9 mouse cellular contexts compared by ENCODE assay signal in genomic region chr12:52500915-52501833, GRCm38 (mm10). TPM values are rescaled to one million over a fixed set of nuclear protein-coding genes. Genes with fewer than 3 reads are reported as not detected.
DNase-seq lines count a peak whose midpoint lies in the region; ATAC-seq lines count a peak whose summit lies in the region.
"Had no signal": no experiment of that assay in that cellular context is flagged by ENCODE, and none has a peak within 500 bp of the region (broad histone marks: within the 10 kb centered on the region; RNA-seq: fewer than 3 reads in every experiment).

No protein-coding gene starts in this region.

- peak overlapping the region; percentile 29; the same call in 1 of the 2 replicates for H3K4me2 ChIP-seq in heart, embryonic 14.5 days (ENCODE audit: low read length)
- no peak overlapping the region for H3K4me2 ChIP-seq in heart, embryonic 12.5 days
- H3K4me2 ChIP-seq: neural tube, embryonic 12.5 days had no signal

- peak; percentile 83 for DNase-seq in CD4-positive, CD25-positive, alpha-beta regulatory T cell, adult 2 months (ENCODE audit: low read depth, low spot score)
- peak; percentile 33 for DNase-seq in adipocyte (ENCODE audit: low spot score)
- DNase-seq in lung, postnatal 10 days, result peak; percentile 51
- DNase-seq in limb, embryonic 10.5 days (ENCODE audit: low spot score), result no peak
- no peak for DNase-seq in right cerebral cortex, adult 2 months (ENCODE audit: low spot score in 2 of 2)
- DNase-seq in ovary, postnatal 14 days (ENCODE audit: low spot score), result no peak

- peaks cover 0 to 9% of the 10 kb centered on the region in 2 experiments; a peak in 2 of 4 replicates for H3K4me1 ChIP-seq in heart, embryonic 14.5 days (ENCODE audit: control insufficient read depth in 2 of 2, insufficient read depth in 2 of 2, low read length in 2 of 2)
- no peaks in the 10 kb centered on the region for H3K4me1 ChIP-seq in heart, embryonic 12.5 days (replicated peaks)
- peaks cover 21% of the 10 kb centered on the region for H3K4me1 ChIP-seq in limb, embryonic 10.5 days

- no peaks in the 10 kb centered on the region for H3K36me3 ChIP-seq in heart, embryonic 14.5 days (ENCODE audit: control insufficient read depth, insufficient read depth, low read length)
- H3K36me3 ChIP-seq in heart, embryonic 12.5 days, result no peaks in the 10 kb centered on the region
- H3K36me3 ChIP-seq in limb, embryonic 10.5 days, result no peaks in the 10 kb centered on the region
- H3K36me3 ChIP-seq: neural tube, embryonic 12.5 days had no signal

- no peaks in the 10 kb centered on the region for H3K27me3 ChIP-seq in heart, embryonic 14.5 days (ENCODE audit: control insufficient read depth, insufficient read depth, low read length)
- H3K27me3 ChIP-seq in heart, embryonic 12.5 days (replicated peaks), result no peaks in the 10 kb centered on the region
- H3K27me3 ChIP-seq in limb, embryonic 10.5 days (ENCODE audit: low read depth, poor library complexity, severe bottlenecking), result no peaks in the 10 kb centered on the region
- H3K27me3 ChIP-seq: neural tube, embryonic 12.5 days had no signal

- no peak overlapping the region for H3K4me3 ChIP-seq in heart, embryonic 14.5 days (ENCODE audit: control insufficient read depth in 1 of 2, insufficient read depth in 1 of 2, low read depth in 1 of 2, low read length in 2 of 2)
- no peak overlapping the region for H3K4me3 ChIP-seq in heart, embryonic 12.5 days
- H3K4me3 ChIP-seq in limb, embryonic 10.5 days, result no peak overlapping the region
- H3K4me3 ChIP-seq: neural tube, embryonic 12.5 days had no signal

- no peak overlapping the region for H3K9ac ChIP-seq in heart, embryonic 14.5 days (ENCODE audit: low read length)
- H3K9ac ChIP-seq in heart, embryonic 12.5 days, result no peak overlapping the region
- H3K9ac ChIP-seq: neural tube, embryonic 12.5 days had no signal

- ATAC-seq in heart, embryonic 14.5 days (ENCODE audit: insufficient number of reproducible peaks, insufficient read depth, low FRiP score, low read depth), result no peak
- no peak for ATAC-seq in heart, embryonic 12.5 days (ENCODE audit: insufficient number of reproducible peaks, low FRiP score)

- 53% methylated on average over 8 of the region's 8 CpGs for WGBS in heart, embryonic 14.5 days
- WGBS in heart, embryonic 12.5 days, result 52% methylated on average over 8 of the region's 8 CpGs
- WGBS in limb, embryonic 10.5 days, result 76% methylated on average over 8 of the region's 8 CpGs

- no peak overlapping the region for H3K27ac ChIP-seq in heart, embryonic 14.5 days (replicated peaks in 1 of 2; ENCODE audit: control insufficient read depth in 1 of 2, insufficient read depth in 1 of 2, low read depth in 2 of 2, low read length in 2 of 2)
- no peak overlapping the region for H3K27ac ChIP-seq in heart, embryonic 12.5 days (ENCODE audit: poor library complexity, severe bottlenecking)
- no peak overlapping the region for H3K27ac ChIP-seq in limb, embryonic 10.5 days
- H3K27ac ChIP-seq: neural tube, embryonic 12.5 days had no signal

- H3K9me3 ChIP-seq in heart, embryonic 14.5 days (ENCODE audit: control insufficient read depth, low read length), result no peaks in the 10 kb centered on the region
- no peaks in the 10 kb centered on the region for H3K9me3 ChIP-seq in heart, embryonic 12.5 days (replicated peaks)
- H3K9me3 ChIP-seq in limb, embryonic 10.5 days (replicated peaks), result no peaks in the 10 kb centered on the region
- H3K9me3 ChIP-seq: neural tube, embryonic 12.5 days had no signal

RNA-seq across cellular contexts. Expression of gene Arhgap5, which starts 2.6 kb away (rescaled TPM):
- 40.2 and 42.6 TPM in 2 replicates for polyA plus RNA-seq in heart, embryonic 14.5 days (2014; fragmentation: Nextera tagmentation; extraction: Ambion mirVana)
- 46.0 and 50.5 TPM in 2 replicates for polyA plus RNA-seq in heart, embryonic 12.5 days (2016; fragmentation: Nextera tagmentation; extraction: Ambion mirVana)
- 37.5 and 45.9 TPM in 2 replicates for polyA plus RNA-seq in limb, embryonic 10.5 days (2016; fragmentation: Nextera tagmentation; extraction: Ambion mirVana)

Comparison
In these comparisons a context has a peak if more than half of its experiments do, and no peak if none do; other contexts are left out.
1. DNase-seq: peak in CD4-positive, CD25-positive, alpha-beta regulatory T cell, adult 2 months (single experiment), adipocyte (single experiment) and lung, postnatal 10 days (single experiment); none in limb, embryonic 10.5 days (single experiment), right cerebral cortex, adult 2 months (0 of 2) and ovary, postnatal 14 days (single experiment).